ENCODE assay signal across 15 mouse cellular contexts in genomic region chr12:111004142-111004541, GRCm38 (mm10).
"Had no signal": no experiment of that assay in that cellular context is flagged by ENCODE, and none has a peak within 500 bp of the region (broad histone marks: within the 10 kb centered on the region; RNA-seq: fewer than 3 reads in every experiment).

No protein-coding gene starts in this region.

- DNase-seq: kidney, adult 18-20 months; kidney, postnatal 10 days; kidney, postnatal 4 days; lung, adult 2 months; lung, postnatal 36 days; right cerebral cortex, adult 18-20 months; right cerebral cortex, postnatal 25 days; thymus, postnatal 14 days had no signal

- H3K27me3 ChIP-seq: midbrain, embryonic 12.5 days had no signal

- H3K9ac ChIP-seq: liver, embryonic 14.5 days; midbrain, embryonic 12.5 days had no signal

- ATAC-seq: lung, postnatal 0 days had no signal

- H3K4me3 ChIP-seq: left cerebral cortex, adult 2 months; limb, embryonic 10.5 days; megakaryocyte, embryonic 14.5 days; midbrain, embryonic 12.5 days had no signal

- H3K4me2 ChIP-seq: midbrain, embryonic 12.5 days had no signal

- H3K9me3 ChIP-seq: limb, embryonic 10.5 days; megakaryocyte, embryonic 14.5 days; midbrain, embryonic 12.5 days had no signal

- H3K27ac ChIP-seq: left cerebral cortex, adult 2 months; liver, embryonic 14.5 days; midbrain, embryonic 12.5 days; stomach, postnatal 0 days had no signal

- H3K36me3 ChIP-seq: limb, embryonic 10.5 days; midbrain, embryonic 12.5 days had no signal
